Mouse (Mus musculus): Measurements from ENCODE around the gene Cyb5d1. TPM values are rescaled to one million over a fixed set of nuclear protein-coding genes. Genes with fewer than 3 reads are reported as not detected.
A peak's percentile ranks its signal among the peaks of the same experiment; 100 is the strongest.

Gene Cyb5d1
- total RNA-seq, 2 experiments from 2014 or later = 30.2 to 32.2 TPM

GRCm38 (mm10) chr11:69403691-69404594 is 8.5 kb upstream of the Cyb5d1 start:
- no peak for DNase-seq

- DNase-seq = no peak
Measured at GRCm38 (mm10) chr11:69401987-69402386, 6.6 kb upstream of the Cyb5d1 start.

GRCm38 (mm10) chr11:69401210-69401637 is 5.8 kb upstream of the Cyb5d1 start:
- peak; percentile 90 to 93 for DNase-seq

- DNase-seq = peak in 1 of 2 experiments; percentile 33
Measured at GRCm38 (mm10) chr11:69400083-69400850, 4.8 kb upstream of the Cyb5d1 start.

GRCm38 (mm10) chr11:69399201-69400082 is 4.0 kb upstream of the Cyb5d1 start:
- no peak for DNase-seq

- DNase-seq = peak in 1 of 2 experiments; percentile 22
Measured at GRCm38 (mm10) chr11:69398486-69399200, 3.2 kb upstream of the Cyb5d1 start.

- peak; percentile 64 to 74 for DNase-seq
Measured at GRCm38 (mm10) chr11:69398059-69398458, 2.6 kb upstream of the Cyb5d1 start, which contains the start of gene Tmem88. Gene Tmem88 (minus strand): TSS chr11:69398234.

GRCm38 (mm10) chr11:69397581-69398057 is 2.2 kb upstream of the Cyb5d1 start:
- peak in 1 of 2 experiments; percentile 33 for DNase-seq

- peak; percentile 70 to 91 for DNase-seq
Measured at GRCm38 (mm10) chr11:69396772-69397171, 1.3 kb upstream of the Cyb5d1 start.

GRCm38 (mm10) chr11:69395634-69396373 is 373 bp upstream of the Cyb5d1 start:
- DNase-seq = peak; percentile 98 to 99

- peak in 1 of 2 experiments; percentile 45 for DNase-seq
Measured at GRCm38 (mm10) chr11:69394591-69395167, 752 bp downstream of the Cyb5d1 start.

- peak; percentile 68 to 87 for DNase-seq
Measured at GRCm38 (mm10) chr11:69390400-69391034, 4.9 kb downstream of the Cyb5d1 start.

- DNase-seq = peak; percentile 42 to 49
Measured at GRCm38 (mm10) chr11:69389531-69390399, 5.7 kb downstream of the Cyb5d1 start.

GRCm38 (mm10) chr11:69388680-69389079 is 6.8 kb downstream of the Cyb5d1 start:
- DNase-seq = no peak

GRCm38 (mm10) chr11:69386758-69387157 is 8.7 kb downstream of the Cyb5d1 start:
- no peak for DNase-seq

- DNase-seq = no peak
Measured at GRCm38 (mm10) chr11:69384979-69385378, 10.5 kb downstream of the Cyb5d1 start.

- DNase-seq = no peak
Measured at GRCm38 (mm10) chr11:69382478-69383105, 12.8 kb downstream of the Cyb5d1 start.

GRCm38 (mm10) chr11:69381356-69381755 is 14.1 kb downstream of the Cyb5d1 start:
- DNase-seq = no peak
